Comparison of ENCODE assay signal across 17 mouse cellular contexts in genomic region chr11:115751725-115752124, GRCm38 (mm10). TPM values are rescaled to one million over a fixed set of nuclear protein-coding genes. Genes with fewer than 3 reads are reported as not detected.
DNase-seq lines count a peak whose midpoint lies in the region; ATAC-seq lines count a peak whose summit lies in the region.
"Had no signal": no experiment of that assay in that cellular context is flagged by ENCODE, and none has a peak within 500 bp of the region (broad histone marks: within the 10 kb centered on the region; RNA-seq: fewer than 3 reads in every experiment).

No protein-coding gene starts in this region.

- peak; percentile 4 for DNase-seq in lung, postnatal 36 days
- no peak for DNase-seq in lung, postnatal 14 days
- DNase-seq in naive thymus-derived CD4-positive, alpha-beta T cell, adult 2 months (ENCODE audit: low read depth): peak; percentile 61
- peak; percentile 45 for DNase-seq in thymus, postnatal 4 days
- DNase-seq in cerebellum, postnatal 36 days: no peak
- no peak for DNase-seq in cerebellum, adult 9-11 months
- DNase-seq in kidney, adult 9 months: no peak
- DNase-seq: adrenal gland, adult 2 months; adrenal gland, postnatal 25 days; cerebellum, adult 18-20 months; cerebellum, postnatal 10 days; embryo, embryonic 11 days; gastrocnemius, postnatal 10 days; heart, adult 2 months had no signal

- ATAC-seq in CD4-positive, CD25-positive, alpha-beta regulatory T cell, adult 4 months: peak; percentile 61
- ATAC-seq: forebrain, embryonic 14.5 days; Patski had no signal

RNA-seq across cellular contexts. Expression of gene Tmem94, which starts 13.5 kb away (rescaled TPM):
- 10 to 100 TPM in 1 of 2 experiments, 1 to 10 TPM in 1; 8.5 to 17.5 TPM for polyA plus RNA-seq in CD4-positive, CD25-positive, alpha-beta regulatory T cell, adult 4 months (2017; shearing (Covaris generic))

RNA-seq across cellular contexts. Expression of gene Grb2, which starts 43.3 kb away (rescaled TPM):
- 10 to 100 TPM; 28.8 to 30.9 TPM for polyA plus RNA-seq in CD4-positive, CD25-positive, alpha-beta regulatory T cell, adult 4 months (2017; shearing (Covaris generic))

Comparison
In these comparisons a context has a peak if more than half of its experiments do, and no peak if none do; other contexts are left out.
1. DNase-seq: peak in lung, postnatal 36 days (single experiment), naive thymus-derived CD4-positive, alpha-beta T cell, adult 2 months (single experiment) and thymus, postnatal 4 days (single experiment); none in lung, postnatal 14 days (single experiment), cerebellum, postnatal 36 days (0 of 2), cerebellum, adult 9-11 months (single experiment) and kidney, adult 9 months (single experiment).